Mouse (Mus musculus): ENCODE data around the gene Cacna1a.
"Not testable (repeated sequence)": the region's sequence is repeated elsewhere in the genome, so short reads cannot be mapped to it uniquely, and the experiment has no call there.

Gene Cacna1a

DNA sequence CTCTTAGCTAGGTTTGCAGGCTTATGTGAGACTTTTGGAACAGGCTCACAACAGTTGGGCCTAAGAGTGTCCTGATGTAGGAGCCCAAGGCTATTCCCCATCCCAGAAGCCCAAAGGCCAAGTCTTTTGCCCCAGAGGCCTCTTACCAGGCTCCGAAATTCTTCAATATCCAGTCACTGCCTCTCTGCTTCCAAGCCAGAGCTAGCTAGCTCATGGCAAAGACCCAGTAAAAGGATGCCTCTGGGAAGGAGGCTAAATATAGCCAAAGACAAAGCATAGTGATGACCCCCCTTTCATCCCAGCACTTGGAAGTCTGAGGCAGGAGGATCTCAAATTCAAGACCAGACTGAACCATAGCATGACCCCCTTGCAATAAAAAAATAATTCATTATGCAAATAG is 211.2 kb downstream of the Cacna1a start:
- DNase-seq: no peak

DNA sequence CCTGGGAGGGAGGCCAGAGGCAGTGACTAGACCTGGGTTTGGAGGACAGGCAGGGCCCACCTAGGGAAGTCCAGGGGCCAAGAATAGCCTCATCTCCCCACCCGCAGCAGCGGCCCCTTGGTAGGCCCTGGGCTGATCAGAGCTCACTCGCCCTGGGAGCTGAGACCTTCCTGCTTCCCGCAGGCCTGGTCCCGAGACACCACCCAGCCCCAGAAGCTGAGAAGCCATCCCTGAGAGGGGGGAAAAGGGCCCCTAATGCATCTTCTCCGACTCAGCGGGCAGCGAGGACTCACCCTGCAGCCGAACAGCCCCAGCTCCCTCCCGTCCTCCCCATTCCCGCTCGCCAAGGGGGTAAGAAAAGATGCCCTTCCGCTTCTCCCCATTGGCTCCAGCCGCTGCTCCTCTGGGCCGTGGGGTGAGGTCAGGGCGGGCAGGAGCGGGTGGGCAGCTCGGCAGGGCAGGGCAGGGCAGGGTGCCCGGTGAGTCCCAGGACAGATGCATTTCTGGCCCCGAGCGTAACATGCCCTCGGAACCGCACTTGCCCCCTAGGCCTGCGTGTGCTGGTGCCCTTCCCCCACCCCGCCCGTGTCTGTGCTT is 212.2 kb downstream of the Cacna1a start:
- DNase-seq: no peak

DNA sequence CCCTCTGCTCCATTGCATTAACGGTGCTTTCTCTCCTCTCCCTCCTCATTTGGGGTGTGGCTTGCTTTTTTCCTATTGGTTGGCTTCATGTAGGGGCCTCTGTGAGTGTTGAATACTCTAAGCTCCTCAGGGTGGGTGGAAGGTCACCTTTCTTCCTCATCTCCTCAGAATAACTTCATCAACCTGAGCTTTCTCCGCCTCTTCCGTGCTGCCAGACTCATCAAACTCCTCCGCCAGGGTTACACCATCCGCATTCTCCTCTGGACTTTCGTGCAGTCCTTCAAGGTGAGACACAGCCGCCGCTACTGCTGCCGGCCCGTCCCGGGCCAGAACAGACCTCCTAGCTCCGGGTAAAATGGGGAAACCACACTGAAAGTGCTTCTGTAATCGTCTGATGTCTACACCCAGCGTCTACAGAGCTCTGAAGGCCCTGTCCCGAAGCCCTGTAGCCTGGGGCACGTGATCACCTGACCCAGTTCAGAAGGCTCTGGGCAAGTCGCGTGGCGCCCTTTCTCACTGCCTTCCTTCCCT is 213.0 kb downstream of the Cacna1a start:
- no peak for DNase-seq

DNA sequence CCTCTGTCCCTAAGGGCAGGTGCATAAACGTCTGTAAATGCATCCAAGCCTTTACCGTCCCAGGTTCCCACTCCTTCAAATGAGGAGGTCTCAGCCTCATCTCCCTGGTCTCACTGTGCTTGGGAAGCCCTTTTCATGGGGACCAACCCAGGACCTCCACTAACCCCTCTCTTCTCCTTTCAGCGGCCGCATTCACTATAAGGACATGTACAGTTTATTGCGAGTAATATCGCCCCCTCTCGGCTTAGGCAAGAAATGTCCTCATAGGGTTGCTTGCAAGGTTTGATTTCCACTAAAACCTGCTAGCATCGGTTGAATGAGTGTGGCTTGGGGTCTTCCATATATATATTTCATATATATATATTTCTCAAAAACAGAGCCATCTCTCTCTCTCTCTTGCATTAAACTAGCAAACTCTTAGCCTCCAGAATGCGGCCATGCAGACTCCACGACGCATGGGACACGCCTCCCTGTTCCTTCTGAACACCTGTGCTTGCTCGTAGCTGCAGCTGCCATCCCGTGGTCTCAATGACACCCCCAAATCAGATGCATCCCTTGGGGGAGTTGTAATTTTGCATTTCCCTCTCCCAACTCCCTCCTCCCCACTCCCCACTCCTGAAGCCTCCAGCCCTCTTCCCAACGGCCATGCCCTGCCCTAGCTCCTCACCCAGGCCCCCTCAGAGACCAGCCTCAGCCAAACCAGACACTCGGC is 226.4 kb downstream of the Cacna1a start:
- no peak for DNase-seq

DNA sequence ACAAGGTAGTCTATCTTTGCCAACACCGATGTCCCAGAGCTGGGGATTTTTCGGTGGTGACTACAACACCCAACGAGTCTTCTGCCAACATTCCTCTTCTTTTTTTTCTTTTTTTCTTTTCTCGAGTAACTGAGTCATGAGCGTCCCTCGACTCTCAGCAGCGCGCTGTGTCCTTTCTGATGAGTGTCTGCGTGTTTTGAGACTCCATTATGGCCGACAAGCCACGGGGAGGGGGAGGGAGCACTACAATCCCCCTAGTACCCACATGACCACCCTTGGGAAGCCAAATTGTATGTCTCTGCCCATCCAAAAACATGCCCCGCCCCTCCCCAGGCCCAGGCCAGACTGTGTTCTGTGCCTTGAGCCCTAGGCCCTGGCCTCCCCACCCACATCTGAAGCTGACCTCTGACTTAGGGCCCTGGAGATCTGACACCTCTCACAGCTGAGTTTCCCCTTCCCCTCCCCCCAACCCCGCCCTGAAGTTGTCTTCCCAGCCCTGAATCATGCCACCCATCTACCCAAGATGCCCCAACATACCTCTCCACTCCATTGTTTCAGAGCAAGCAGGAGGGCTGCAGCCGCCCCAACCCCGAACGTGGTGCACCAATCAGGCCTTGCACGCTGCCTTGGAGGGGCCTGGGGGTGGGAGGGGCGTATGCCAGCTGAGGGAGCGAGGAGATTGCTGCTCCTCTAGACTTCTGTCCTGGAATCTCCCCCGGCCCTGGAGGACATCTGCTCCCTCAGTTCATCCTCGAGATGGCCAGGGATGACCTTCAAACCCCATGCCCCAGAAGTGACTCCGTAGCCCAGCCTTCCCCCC is 227.6 kb downstream of the Cacna1a start:
- DNase-seq: no peak

DNA sequence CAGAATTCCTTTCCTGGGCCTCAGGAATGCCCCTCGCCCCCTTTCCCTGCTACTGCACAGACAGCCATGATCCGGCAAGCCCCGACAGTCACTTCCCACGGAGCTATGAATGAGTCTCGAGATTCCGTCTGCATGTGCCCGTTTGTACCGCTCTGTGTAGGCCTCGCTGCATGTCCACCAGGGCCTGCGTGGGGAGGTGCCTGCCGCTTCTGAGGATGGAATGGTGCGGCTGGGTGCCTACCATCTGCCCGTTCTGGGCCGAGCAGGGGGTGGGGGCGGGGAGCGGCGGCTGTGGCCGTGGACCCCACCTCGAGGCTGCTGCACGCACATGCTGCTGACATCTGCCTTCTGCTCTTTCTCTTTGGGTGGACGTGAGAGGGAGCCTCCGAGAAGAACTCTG is 228.8 kb downstream of the Cacna1a start:
- no peak for DNase-seq

DNA sequence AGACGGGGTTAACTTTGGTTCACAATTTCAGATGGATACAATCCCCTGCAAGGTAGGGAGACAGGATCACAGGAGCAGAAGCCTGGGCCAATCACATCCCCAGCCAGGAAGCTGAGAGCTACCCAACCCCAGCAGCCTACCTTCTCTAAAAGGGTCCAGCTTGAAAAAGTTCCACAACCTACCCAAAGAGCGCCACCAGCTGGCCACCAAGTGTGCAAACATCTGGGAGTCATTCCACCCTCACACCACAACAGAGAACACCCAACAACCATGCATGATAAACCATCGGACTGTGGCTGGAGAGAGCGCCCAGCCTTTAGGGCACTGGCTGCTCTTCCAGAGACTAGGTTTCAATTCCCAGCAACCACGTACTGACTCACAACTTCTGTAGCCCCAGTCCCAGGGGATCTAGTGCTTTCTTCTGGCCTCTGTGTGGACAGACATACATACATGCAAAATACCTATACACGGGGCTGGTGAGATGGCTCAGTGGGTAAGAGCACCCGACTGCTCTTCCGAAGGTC is 232.9 kb downstream of the Cacna1a start:
- DNase-seq: no peak

DNA sequence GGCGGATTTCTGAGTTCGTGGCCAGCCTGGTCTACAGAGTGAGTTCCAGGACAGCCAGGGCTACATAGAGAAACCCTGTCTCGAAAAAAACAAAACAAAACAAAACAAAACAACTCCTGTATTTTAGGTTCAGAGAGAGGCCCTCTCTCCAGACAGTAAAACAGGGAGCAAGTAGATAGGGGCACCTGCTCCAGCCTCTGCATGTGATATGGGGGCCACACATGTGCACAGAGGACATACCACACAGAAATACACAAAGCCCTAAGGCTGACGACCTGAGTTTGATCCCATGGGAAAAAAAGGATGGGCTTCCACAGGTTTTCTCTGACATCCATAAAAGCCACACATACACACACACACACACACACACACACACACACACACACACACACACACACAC is 235.2 kb downstream of the Cacna1a start:
- not testable (repeated sequence) for DNase-seq

DNA sequence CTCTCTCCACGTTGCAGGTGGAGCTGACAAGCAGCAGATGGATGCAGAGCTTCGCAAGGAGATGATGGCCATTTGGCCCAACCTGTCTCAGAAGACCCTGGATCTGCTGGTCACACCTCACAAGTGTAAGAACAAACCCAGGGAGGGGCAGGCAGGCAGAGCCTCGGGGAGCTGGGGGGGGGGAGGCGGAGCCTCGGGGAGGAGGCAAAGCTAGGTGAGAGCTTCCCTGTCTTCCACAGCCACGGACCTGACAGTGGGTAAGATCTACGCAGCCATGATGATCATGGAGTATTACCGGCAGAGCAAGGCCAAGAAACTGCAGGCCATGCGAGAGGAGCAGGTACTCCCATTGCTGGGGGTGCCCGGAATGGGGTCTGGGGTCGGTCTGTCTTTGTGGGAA is 241.3 kb downstream of the Cacna1a start:
- DNase-seq: no peak

DNA sequence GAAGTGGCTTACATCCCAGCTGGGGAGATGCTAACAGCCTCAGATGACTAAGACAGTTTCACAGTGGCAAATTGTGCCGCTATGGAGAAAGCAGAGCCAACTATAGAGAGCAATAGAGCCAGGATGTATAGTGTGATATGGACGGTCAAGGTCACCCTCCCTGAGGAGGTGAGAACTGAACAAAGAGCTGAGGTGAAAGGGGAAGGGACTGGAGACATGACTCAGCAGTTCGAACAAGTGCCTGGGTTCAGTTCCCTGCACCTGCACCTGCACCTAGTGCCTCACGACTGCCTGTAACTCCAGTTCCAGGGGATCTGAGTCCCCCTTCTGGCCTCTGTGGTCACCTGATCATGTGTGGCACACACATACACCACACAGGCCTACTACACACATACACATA is 241.9 kb downstream of the Cacna1a start:
- DNase-seq: no peak

DNA sequence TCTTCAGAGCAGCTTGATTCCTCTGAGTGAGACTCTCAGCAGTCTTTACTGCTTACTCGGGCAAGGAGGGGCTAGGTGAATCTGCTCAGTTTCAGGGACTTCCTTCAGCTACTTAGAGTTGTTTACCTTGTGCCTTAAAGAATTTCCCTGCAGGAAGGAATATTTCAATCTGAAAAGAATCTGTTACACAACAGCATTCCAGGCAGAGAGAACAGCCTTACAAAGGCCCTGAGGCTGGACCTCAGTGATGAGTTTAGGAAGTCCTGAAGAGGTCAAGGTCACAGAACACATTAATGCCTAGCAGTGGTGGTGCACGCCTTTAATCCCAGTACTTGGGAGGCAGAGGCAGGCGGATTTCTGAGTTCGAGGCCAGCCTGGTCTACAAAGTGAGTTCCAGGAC is 243.6 kb downstream of the Cacna1a start:
- DNase-seq: no peak

DNA sequence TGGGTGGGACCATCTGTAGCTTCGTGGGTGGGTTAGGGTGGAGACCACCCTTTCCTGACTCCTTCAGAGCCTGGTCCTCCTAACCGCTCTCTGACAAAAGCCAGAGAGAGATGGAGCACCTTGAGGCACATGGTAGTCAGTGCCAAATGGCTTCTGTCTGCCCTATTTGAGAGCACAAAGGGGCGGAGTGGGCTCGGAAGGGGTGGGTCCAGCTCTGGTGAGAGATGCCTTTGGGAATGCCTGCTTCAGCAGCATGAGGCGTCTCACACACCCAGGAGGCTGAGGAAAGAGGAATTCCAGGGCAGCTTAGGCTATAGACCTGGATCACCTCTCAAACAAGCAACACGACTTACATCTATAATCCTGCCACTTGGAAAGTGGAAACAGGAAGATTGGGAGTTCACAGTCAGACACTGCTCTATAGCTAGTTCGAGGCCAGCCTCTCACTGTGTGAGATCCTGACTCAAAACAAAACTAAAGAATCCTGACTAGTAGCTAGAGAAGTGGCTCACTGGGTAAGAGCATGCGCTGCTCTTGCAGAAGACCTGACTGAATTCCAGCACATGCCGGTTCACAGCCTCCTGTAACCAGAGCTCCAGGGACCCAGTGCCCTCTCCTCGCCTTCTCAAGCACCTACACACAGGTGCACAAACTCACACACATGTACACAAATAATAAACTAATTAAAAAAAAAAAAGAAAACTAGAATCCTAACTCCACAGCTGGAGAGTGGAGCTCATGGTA is 245.8 kb downstream of the Cacna1a start:
- no peak for DNase-seq

DNA sequence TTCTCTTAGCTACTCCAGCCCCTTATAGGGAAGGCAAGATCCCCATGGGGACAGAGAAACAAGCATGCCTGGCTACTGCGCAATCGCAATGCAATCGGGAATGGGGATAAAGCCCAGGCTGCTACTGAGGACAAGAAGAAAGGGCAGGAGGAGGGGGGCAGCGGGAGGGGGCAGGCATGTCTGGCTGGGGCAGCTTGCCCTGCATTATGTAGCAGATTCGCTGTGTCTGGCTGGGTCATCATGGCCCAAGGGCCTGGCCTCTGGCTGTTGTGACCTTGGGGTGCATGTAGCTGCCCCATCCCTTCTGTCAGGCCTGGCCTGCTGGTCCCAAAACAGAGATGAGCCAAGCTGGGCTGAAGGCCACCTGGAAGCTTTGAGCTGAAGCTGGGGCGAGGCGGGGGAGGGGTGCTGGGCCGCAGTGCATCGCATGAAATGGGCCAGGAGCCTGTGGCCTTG is 246.6 kb downstream of the Cacna1a start:
- DNase-seq: peak; percentile 52

DNA sequence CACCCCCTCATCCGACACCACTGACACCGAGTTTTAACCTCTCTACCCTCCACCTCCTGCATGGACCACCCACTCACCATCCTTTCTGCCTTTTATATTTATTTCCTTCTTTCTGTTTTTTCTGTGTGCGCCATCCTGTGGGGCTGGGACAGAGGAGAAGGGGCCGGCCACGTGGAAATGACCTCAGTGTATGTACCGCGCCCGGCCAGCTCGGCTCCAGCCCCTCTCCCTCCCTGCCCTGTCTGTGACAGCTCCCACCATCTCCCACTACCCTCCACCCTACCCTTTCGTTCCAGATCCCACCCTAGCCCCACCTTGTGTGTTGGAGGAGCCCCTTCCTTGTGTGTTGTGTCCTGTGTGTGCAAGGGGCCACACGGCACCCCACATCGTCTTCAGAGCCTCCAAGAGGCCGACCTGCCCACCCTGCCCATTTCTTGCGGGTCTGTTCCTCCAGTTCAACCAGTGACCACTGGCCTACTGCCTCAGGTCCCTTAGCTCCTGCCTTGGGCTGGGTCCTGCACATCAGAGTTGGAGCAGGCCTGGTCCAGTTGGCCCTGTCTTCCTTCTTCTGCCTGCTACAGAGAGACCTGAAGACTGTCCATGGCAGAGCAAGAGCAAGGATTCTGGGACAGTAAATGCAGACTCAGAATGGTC is 247.3 kb downstream of the Cacna1a start:
- DNase-seq: no peak

DNA sequence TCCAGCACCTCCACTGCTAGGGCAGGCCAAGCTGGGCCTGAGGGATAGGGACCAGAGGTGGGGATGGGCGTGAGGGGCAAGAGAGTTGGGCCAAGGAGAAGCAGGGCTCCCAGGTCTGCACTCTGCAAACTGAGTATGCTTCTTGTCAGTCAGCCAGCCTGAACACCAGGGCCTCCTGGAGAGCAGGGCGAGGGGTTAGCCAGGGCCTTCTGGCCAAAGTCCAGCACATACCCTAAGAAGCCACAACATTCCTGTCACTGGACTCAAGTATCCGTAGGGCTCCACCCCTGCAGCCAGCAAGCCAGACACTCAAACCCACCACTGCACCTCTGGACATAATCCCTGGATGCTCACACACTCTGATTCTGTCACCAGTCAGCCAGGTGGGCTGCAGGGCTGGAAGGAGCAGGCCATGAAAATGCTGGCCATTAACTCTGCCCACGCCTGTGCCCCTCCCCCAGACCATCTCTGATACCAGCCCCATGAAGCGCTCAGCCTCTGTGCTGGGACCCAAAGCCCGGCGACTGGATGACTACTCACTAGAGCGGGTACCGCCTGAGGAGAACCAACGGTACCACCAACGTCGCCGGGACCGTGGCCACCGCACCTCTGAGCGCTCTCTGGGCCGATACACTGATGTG is 247.9 kb downstream of the Cacna1a start:
- no peak for DNase-seq

DNA sequence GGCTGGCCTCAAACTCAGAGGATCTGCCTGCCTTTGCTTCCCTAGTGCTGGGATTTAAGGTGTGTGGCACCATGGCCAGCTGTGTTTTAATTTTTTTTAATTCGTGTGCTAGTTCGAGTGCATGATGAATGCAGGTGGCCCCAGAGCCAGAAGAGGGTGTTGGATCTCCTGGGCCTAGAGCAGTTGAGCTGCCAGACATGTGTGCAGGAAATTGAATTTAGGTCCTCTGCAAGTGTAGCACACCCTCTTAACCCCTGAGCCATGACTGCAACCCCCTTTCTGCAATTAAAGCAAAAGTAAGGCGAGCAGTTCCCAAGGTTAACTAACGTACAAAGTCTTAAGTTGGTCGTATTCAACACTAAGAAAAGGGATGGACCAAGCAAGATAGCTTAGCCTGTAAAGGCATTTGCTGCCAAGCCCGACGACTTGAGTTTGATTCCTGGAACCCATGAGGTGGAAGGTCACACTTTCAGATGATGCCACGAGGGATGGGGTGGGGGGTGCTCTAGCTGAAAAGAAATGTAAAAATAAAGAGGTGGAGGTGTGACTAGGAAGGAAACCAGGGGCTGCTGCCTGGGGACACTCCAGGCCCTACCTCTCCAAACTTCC is 249.8 kb downstream of the Cacna1a start:
- DNase-seq: no peak

DNA sequence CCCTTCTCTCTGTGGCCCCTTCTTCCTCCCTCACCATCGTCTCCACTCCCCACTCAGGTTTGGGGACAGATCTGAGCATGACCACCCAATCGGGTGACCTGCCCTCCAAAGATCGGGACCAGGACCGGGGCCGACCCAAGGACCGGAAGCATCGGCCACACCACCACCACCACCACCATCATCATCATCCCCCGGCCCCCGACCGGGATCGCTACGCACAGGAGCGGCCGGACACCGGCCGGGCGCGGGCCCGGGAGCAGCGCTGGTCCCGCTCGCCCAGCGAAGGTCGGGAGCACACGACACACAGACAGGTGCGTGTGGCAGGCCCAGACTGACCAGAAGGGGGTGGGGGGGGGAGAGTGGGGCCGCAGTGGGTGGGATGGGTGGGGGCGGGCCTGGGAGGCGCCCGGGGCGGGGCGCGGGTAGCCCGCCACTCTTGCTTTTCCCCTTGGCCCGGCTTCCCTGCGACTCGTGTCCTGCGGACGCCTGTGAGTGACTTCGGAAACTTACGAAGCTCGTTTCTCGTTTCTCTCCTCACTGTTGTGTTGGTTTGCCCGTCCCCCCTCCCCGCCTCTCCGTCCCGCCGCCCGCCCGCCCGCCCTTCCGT is 250.4 kb downstream of the Cacna1a start:
- peak; percentile 44 for DNase-seq

DNA sequence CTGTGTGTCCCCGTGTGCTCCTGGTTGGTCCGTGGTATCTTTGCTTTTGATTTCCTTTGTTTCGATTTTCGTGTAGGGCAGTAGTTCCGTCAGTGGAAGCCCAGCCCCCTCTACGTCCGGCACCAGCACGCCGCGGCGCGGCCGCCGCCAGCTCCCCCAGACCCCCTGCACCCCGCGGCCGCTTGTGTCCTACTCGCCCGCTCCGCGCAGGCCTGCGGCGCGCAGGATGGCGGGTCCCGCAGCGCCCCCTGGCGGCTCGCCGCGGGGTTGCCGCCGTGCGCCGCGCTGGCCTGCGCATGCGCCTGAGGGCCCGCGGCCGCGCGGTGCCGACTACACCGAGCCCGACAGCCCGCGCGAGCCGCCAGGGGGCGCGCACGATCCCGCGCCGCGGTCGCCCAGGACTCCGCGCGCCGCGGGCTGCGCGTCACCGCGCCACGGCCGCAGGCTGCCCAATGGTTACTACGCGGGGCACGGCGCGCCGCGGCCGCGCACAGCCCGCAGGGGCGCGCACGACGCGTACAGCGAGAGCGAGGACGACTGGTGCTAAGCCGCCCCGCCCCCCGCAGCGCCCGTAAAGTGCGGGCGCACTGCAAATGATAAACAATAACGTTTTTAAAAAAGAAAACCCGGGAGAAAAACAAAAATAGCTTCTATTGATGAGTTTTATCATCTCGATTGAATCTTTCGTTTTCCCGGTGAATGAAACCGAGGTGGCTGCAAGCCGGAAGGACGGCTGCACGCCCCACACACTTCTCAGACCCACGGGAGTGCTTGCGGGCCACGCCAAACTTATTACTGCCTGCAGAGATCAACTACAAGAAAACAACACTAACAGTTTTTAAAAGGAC is 251.1 kb downstream of the Cacna1a start:
- peak; percentile 92 for DNase-seq

DNA sequence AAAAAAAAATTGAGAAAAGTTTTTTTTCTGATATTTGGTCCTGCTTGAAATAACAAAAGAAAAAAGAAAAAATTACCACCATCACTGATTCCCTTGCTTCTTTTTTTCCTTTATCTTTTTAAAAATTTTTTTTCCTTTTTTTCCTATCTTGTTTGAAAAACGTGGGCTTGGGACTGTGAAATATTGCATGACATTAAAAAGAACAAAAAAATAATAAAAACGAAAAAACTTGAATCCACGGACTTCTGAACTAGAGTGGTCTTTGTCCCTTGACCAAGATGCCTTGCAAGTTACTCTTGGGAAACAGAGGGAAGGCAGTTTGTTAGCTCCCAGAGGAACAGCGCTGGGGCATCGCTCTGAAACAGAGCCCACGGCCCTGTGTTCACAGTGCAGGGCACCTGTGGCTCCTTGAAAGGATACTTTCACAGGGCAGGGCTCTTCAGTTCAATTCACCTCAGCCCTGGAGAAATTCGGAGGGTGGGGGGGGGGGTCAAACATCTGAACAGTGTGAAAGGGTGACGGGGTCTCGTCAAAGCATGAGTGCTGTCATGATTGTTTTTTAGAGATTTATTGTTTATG is 251.9 kb downstream of the Cacna1a start:
- no peak for DNase-seq
